Mouse (Mus musculus) gonadal fat pad, adult 2 months (tissue): ENCODE results near the gene Zfyve19. TPM values are rescaled to one million over a fixed set of nuclear protein-coding genes. Genes with fewer than 3 reads are reported as not detected.

Experiments
- DNase-seq: peaks from one replicate; pipeline ENCODE4 v3.0.0-alpha.2; 2012; ENCODE audit warnings: low read depth
- polyA plus RNA-seq: library from polyadenylated mRNA; depleted of rRNA; stranded (reverse); fragments of >200 nt; gene quantifications from 2 replicates; pipeline ENCODE4 v1.2.3, GENCODE M21; 2012; rRNA removed

Gene Zfyve19
- 45.3 and 57.7 TPM in 2 replicates for polyA plus RNA-seq

DNA sequence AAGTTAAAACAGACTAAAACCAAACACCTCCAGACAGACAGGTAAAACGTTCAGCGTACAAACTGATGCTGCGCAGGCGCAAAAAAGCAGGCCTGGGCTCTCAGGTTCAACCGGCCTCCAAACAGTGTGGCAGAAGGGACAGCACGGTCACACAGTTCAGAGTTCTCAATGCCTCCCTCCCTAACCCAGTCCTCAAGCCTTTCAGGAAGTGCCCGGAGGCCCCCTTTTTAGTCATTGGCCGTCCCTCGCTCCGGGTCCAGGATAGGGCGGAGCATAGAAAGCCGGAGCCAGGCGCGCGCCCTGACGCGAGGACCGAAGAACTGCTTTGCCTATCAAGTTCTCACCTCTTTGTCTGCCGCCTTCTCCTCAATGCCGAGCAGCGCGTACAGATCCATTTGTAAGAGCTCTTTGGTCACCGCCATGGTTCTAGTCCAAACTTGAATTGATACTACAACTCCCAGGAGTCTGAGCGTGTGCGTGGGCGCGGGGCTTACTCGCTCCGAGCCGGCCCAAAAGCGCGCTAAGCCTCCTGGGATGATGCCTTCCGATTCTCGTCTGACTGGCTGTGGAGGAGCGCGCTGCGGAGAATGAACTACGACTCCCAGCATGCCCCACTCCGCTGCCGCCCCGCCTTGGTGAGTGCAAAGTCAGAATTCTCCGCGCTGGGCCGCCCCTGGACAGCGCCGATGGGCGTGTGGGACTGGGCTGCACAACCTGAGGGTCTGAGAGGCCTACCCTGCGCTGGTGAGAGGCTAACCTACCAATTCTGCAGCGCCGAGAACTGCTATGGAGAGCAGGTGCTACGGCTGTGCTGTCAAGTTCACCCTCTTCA lies at the start of gene Zfyve19, which contains the start of gene Dnajc17:
Zfyve19 (plus strand) TSS at position 274 of the 832 bp plus-strand sequence.
Dnajc17 (minus strand) TSS at position 452 of the 832 bp plus-strand sequence.
- peak; percentile 75 for DNase-seq

DNA sequence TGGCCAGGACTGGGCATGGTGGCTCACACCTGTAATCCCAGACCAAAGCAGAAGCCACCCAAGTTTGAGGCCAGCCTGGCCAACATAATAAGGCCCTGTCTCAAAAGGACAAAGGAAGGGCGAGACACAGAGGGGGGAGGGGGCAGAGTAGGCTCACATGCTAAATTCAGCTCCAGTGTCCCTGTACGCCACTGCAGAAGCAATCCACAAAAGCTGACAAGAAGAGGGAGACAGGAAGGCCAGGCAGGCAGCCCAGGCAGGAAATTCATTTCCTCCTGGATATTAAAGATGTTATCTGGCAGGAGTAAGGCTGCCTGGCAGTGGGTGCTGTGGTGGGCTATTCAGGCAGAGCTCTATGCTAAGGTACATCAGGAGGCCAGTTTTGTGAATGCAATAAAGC lies 47.2 kb upstream of the Zfyve19 start:
- DNase-seq: no peak

DNA sequence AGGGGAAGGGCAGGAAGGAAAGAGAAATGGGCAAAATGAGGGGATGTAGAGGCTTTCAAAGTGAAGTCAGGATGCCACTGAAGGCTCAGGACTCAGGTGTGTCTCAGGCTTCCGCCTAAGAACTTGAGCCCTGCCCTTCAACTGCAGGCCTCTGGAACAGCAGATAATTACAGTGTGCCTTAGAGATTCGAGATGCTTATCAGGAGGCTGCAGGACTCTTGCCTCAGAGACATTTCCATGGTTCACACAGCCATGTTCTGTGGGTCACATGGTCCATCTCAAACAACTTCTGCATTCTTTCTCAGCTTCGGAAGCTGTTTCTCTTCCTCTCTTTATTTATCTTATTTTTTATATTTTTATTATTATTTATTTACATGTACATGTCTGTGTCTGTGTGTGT lies 45.3 kb upstream of the Zfyve19 start:
- DNase-seq: no peak

DNA sequence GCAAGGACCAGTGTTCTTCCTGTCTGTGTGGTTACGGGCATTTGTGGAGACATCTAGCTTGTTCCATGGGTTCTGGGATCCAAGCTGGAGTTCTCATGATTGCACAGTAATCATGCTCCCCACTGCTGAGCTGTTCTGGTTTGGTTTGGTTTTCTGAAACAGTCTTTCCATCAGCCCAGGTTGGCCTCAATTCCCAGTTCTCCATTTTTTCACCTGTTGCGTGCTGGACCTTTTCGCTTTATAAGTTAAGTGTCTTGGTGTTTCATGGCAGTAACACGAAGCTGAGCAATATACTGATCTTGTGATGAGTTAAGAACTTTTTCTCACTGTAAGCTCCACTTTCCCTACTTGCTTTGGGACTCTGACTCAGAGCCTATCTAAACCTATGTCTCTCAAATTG lies 44.4 kb upstream of the Zfyve19 start:
- DNase-seq: no peak

DNA sequence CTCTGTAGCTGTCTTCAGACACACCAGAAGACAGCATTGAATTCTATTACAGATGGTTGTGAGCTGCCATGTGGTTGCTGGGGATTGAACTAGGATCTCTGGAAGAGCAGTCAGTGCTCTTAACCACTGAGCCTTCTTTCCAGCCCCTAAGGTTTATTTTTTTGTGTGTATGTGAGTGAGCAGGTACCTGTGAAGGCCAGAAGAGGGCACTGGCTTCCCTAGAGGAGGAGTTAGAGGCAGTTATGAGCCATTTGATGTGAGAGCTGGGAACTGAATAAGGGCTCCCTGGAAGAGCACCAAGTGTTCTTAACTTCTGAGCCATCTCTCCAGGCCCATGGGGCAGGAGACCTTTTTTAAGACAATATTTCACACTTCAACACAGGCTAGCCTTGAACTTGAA lies 43.0 kb upstream of the Zfyve19 start:
- DNase-seq: no peak

DNA sequence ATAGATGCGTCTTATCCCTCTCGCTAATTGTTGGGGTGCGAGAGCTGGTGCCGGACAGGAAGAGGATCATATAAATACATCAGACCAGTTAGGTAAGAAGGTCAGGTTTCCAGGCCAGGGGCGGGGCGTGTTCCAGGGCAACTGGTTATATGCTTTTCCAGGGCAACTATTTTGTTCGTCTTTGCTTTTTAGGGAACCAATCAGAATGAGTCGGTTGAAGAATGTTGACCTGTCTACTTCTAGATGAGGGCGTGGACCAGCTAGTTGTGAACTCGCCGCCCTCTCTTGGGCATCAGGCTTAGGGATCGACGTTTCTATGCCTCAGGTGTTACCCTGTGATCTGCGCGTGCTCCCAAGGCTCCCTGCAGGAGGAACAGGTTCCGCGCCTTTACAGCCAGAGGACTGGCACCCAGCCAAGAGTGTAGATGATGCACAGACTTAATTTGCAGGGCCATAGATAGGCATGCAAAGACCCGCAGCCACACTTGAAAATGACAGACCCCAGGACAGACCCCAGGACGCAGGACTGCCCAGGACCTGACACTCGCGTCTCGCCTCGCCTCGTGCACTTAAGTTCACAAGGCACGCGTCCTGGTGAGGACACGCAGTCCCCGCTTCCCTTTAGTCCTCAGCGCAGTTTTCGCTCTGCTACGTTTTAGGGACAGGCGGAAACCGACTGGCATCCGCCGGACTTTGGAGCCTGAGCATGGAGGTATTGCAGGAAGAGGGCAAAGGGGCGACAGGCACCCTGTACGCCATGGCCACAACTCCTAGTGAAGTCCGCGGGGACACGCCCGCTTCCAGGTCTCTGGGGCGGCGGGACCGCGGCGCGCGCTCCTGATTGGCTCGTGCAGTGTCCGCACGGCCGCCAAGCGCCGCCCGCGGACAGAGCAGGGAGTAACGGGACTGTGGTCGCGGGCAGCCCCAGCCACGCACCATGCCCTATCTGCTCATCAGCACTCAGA lies 41.2 kb upstream of the Zfyve19 start, which contains the start of gene Gchfr:
Gchfr (plus strand) TSS at position 873 of the 965 bp plus-strand sequence.
- DNase-seq: no peak

DNA sequence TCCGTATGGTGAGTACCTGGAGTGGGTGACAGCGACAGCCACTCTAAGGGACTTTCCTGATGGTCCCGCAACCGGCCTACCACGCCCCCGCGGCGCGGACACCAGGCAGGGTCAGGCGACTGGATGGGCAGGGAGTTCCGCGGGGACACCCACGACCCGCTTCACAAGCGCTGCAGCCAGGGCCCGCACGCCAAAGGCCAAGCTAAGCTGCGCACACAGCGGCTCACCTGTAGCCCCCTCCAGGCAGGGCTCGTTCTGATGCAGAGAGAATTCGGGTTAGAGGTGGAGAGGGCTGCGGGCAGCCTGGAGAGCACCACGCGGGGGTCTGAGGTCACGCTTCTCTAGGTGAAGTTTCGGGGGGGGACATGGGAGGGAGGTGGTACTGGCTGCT lies 40.6 kb upstream of the Zfyve19 start:
- DNase-seq: no peak

DNA sequence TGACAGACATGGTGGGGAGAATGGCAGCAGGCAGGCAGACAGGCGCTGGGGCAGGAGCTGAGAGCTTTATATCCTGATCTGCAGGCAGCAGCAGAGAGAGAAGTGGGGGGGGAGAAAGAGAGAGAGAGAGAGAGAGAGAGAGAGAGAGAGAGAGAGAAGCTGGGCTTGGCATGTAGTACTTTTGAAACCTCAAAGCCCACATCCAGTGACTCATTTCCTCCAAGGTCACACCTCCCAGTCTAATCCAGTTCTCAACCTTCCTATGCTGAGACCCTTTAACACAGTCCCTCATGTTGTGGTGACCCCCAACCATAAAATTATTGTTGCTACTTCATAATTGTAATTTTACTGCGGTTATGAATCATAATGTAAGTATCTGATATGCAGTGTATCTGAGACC lies 38.1 kb upstream of the Zfyve19 start:
- no peak for DNase-seq

DNA sequence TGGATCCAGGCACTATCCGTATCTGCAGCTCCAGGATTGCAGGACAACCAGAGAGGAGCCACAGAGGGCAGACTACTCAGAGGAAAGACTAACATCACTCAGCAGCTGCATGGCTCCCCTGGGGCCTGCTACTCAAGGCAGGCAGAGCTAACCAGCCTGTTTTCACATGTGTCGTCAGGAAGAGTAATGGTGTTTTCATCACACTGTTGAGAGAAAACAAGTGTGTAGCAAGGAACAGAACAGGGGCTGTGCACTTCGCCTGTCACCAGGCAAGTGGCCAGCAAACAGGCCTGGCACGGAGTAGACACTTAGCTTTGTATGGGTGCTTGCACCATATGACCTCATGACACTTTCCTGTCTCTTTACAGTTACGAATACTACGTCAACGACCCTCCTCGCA lies 36.8 kb upstream of the Zfyve19 start:
- DNase-seq: no peak

DNA sequence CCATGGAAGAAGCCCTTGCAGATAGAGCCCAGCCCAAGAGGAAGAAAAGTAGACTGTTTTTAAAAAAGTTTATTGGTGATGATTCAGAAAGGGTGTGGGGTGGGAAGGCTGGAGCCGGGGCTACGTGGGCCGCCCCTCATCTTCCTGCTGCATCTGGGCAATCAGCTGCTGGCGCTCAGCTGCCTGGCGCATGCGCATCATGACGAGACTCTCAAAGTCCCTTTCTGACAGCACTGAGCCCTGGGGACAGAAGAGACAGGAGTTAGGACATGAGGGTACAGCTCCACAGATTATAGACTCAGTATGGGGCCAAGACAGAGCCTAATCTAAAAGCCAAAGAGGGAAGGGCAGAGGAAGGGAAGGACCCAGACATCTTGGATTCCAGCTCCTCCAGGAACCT lies 36.0 kb upstream of the Zfyve19 start:
- no peak for DNase-seq

DNA sequence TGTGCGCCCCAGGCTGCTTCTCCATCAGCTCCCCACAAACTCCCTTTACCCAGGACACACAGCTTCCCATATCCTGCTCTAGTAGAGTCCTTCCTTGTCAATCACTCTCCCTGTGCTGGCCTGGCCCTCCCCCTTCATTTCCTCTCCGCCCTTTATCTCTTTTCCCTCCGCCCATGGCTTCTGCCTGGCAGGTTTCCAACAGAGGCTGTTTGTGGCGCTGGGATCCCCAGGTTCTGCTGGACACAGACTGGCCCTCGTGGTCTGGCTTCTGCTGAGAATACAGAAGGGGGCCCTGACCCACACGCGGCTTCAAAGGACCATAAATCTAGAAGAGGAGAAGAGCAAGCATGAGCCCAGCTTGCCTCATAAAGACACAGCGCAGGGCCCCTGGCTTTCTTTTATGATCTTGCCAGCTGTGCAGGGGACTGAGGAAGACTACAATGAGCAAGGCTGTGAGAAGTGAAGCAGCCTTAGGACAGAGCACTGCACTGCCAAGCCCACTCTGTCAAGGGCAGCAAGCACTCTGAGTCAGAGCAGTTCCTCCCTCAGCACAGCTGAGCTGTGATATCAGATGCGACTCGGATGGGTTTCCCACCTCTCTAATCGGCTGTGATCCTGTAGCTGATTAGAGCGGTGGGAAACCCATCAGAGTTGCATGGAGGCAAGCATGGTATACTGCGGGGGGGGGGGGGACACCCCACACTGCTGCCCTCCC lies 35.4 kb upstream of the Zfyve19 start:
- no peak for DNase-seq

DNA sequence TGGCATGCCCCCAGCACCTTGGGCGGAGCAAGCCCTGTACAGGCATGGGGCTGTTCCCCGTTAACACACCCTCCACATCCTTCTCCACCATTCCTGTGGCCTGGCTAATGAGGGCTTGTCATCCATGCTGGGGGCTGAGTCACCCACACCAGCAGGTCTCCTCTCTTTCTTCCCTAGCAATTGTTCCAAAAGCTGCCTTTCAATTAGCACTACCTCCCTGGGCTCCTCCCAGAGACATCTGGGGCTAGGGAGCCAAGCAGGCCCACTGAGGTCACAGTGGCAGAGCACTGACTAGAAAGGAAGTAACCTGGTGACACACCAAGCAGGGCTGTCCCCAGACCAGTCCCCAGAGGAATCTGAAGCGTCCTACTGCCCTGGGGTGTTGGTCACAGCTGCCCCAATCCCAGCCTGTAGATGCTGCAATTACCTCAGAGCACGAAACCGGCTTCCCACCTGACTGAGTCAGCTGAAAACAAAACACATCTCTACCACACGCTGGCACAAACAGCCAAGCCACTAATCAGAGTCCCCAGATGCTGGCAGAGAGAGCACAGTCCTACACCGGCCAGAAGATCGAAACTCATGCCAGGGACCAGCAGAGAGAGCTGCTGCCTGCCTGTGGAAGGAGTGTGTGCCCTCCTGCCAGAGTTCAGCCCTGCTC lies 34.3 kb upstream of the Zfyve19 start, which contains the start of gene Gm14137:
Gm14137 (plus strand) TSS at position 519 of the 661 bp plus-strand sequence.
- DNase-seq: no peak

DNA sequence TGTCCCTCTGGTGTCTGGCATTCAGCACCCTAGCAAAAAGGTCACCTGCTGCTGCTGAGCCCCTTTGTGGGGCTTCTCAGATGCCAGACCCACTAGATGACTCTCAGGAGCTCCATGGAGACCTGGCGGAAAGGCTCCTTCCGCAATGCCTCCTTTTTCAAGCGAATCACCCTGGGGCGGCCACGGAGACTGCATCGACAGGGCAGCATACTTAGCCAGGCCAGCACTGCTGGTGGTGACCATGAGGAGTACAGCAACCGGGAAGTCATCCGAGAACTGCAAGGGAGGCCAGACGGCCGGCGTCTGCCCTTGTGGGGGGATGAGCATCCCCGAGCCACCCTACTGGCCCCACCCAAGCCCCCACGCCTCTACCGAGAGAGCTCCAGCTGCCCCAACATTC lies 33.6 kb upstream of the Zfyve19 start:
- DNase-seq: no peak

DNA sequence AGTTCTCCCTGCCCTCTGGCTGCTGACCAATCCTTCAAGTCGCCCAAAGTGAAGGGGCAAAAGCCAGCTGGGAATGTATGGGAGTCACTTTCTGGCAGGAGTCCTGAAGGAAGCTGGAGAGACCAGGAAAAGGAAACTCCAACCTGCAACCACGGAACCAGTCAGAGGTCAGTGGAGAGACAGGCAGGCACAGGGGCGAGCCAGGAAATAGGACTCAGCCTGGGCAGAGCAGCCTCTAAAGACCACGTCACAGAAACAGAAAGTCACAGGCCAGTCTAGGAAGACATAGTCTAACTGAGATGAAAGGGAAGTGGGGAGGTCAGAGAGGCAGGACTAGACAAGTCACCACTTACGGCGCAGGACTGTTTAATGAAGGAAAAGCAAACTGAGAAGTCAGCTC lies 32.8 kb upstream of the Zfyve19 start:
- no peak for DNase-seq

DNA sequence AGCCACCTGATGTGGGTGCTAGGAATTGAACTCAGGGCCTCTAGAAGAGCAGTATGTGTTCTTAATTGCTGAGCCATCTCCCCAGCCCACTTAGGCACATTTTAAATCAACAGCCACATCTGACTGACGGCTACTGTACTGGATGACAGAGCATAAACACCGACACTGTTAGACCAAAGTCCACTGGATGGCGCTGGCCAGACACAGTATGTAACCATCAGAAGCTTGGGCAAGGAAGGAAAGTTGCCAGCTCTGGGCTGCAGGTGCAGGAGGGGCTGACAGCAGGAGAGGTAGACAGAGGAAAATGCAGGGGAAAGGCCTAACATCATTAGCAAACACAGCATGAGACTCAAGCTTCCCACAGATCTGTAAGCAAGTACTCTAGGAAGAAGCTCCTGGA lies 31.7 kb upstream of the Zfyve19 start:
- DNase-seq: no peak

DNA sequence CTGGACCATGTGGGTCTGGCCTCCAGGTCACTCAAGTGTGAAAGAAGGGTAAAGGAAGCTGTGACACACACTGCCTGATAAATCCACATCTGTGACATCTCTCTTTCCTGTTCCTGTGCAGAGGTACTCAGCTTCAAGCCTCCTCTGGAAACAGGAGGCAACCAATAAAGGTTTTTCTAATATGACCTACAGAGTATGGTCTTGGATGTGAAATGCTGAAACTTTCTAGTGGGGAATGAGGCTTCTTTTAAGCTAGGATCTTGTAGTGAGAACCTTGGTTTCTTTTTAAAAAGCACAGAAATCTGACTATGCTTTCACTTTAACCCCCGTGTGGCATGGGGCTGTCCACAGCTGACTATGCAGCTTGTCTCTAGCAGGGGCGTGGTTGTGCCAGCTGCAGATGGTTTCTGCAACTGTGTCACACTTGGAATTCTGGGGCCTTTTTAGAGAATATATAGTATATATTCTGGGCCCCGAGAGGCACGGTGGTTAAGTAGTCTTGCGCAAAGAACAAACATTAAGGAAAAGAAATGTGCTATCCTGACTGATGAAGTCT lies 31.0 kb upstream of the Zfyve19 start:
- DNase-seq: no peak

DNA sequence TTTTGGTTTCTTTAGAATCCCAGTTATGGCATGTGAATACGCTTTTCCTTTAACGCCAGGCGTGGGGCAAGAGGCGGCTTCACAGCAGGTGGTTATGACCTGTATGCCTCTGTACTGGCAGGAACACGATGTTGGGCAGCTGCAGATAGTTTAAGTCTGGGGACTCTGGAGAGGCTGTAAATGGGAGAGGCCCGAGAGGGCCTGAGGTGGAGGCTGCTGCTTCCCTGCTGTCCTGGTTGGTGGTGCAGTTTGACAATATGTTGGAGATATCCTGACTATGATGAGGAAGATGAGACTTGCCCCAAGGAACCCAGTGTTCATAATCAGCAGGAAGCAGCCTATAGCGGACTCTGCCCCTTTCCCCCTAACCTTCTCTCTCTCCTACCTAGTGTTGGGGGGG lies 25.5 kb upstream of the Zfyve19 start:
- DNase-seq: no peak

DNA sequence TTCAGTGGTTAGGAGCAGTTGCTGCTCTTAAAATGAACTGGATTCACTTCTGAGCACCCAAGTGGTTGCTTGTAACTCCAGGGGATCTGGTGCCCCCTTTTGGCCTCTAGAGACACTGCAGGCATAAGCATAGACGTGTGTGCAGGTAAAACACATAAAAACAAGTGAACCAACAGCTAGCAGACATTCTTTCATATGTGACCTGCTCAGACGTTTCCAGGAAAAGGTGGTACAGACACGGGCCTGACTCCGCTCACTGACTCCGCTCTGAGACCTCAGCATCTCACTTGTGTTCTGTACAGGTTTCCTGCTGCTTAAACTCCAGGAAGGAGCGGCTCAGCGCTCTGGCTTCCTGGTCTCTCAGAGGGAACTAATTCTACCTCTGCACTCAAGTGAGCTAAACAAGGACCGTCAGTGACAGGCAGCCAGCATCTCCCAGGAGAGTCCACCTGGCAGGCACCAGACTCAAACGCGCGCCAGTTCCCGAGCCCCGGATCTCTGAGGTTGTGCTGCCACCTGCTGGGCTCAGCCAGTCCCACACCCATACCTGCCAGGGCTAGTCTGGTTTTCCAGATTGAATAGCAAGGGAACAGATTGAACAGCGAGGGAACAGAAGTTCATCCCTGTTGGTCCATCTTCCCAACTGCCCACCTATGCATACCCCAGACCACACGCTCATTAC lies 19.2 kb upstream of the Zfyve19 start:
- no peak for DNase-seq

DNA sequence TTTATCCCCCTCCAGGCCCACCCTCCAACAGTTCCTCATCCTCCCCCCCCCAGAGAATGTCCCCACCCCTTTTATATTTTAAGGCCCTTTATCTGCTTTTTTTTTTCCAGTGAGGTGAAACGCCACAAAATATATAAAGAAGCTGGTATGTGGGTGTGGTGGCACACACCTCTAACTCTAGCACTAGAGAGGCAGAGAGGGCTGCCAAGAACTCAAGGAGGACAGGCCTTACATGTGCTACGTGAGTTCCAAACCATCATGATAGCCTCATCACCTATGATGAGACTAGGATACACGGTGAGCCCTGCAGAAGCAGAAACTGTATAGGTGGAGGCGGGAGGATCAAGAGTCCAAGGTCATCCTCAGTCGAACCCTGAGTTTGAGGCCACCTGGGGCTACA lies 17.4 kb upstream of the Zfyve19 start:
- DNase-seq: no peak

DNA sequence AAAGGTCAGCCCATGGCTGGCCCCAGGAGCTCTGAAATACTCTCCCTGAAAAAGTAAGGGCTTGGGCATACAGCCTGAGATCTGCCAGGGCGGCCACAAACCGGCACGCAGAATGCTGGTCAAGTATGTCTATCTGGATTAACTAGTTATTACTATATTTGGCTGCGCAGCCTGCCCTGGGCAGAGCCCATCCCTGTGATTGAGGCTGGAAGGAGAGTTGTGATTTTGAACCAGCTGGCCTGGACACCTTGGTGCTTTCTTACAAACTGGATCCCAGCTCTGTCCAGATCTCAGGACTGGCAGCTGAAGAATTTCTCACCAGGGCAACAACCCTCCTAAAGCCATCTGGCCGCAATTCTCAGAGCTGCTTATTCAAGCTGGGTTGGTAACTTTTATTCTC lies 14.3 kb upstream of the Zfyve19 start:
- no peak for DNase-seq
